Mouse (Mus musculus): ENCODE results near the gene Fbxl16.

Fbxl16 gene

GRCm38 (mm10) chr17:25828712-25829557 is 20.1 kb downstream of the Fbxl16 start, which contains the start of gene Jmjd8:
Jmjd8 (plus strand) TSS chr17:25828867.
- peak; percentile 88 for DNase-seq (ENCODE audit: low spot score)

GRCm38 (mm10) chr17:25829558-25830017 is 20.7 kb downstream of the Fbxl16 start:
- no peak for DNase-seq (ENCODE audit: low spot score)

- no peak for DNase-seq (ENCODE audit: low spot score)
Observed at GRCm38 (mm10) chr17:25830200-25830753, 21.4 kb downstream of the Fbxl16 start.

- no peak for DNase-seq (ENCODE audit: low spot score)
Observed at GRCm38 (mm10) chr17:25830806-25831431, 22.0 kb downstream of the Fbxl16 start.

GRCm38 (mm10) chr17:25831451-25832281 is 22.8 kb downstream of the Fbxl16 start:
- DNase-seq (ENCODE audit: low spot score), result no peak

- peak; percentile 100 for DNase-seq (ENCODE audit: low spot score)
Observed at GRCm38 (mm10) chr17:25832436-25833290, 23.8 kb downstream of the Fbxl16 start.

GRCm38 (mm10) chr17:25833291-25833663 is 24.4 kb downstream of the Fbxl16 start, which contains the start of gene Stub1:
Stub1 (minus strand) TSS chr17:25833404.
- DNase-seq (ENCODE audit: low spot score), result peak; percentile 97

- DNase-seq (ENCODE audit: low spot score), result no peak
Observed at GRCm38 (mm10) chr17:25833961-25834594, 25.2 kb downstream of the Fbxl16 start.

GRCm38 (mm10) chr17:25834595-25835222 is 25.8 kb downstream of the Fbxl16 start:
- DNase-seq (ENCODE audit: low spot score), result no peak

GRCm38 (mm10) chr17:25835301-25835700 is 26.4 kb downstream of the Fbxl16 start:
- DNase-seq (ENCODE audit: low spot score), result no peak

GRCm38 (mm10) chr17:25835816-25836215 is 26.9 kb downstream of the Fbxl16 start:
- DNase-seq (ENCODE audit: low spot score), result no peak

- no peak for DNase-seq (ENCODE audit: low spot score)
Observed at GRCm38 (mm10) chr17:25836397-25837075, 27.7 kb downstream of the Fbxl16 start.

GRCm38 (mm10) chr17:25837076-25837410 is 28.2 kb downstream of the Fbxl16 start, which contains the start of gene Rhbdl1:
Rhbdl1 (minus strand) TSS chr17:25837295.
- DNase-seq (ENCODE audit: low spot score), result peak; percentile 68

GRCm38 (mm10) chr17:25837533-25837932 is 28.6 kb downstream of the Fbxl16 start:
- no peak for DNase-seq (ENCODE audit: low spot score)

- no peak for DNase-seq (ENCODE audit: low spot score)
Observed at GRCm38 (mm10) chr17:25838904-25839303, 30.0 kb downstream of the Fbxl16 start.

- no peak for DNase-seq (ENCODE audit: low spot score)
Observed at GRCm38 (mm10) chr17:25839455-25840235, 30.8 kb downstream of the Fbxl16 start.

GRCm38 (mm10) chr17:25840519-25840918 is 31.6 kb downstream of the Fbxl16 start:
- no peak for DNase-seq (ENCODE audit: low spot score)

- DNase-seq (ENCODE audit: low spot score), result no peak
Observed at GRCm38 (mm10) chr17:25841117-25841880, 32.4 kb downstream of the Fbxl16 start, which contains the start of gene Gm20683. Gm20683 (minus strand) TSS chr17:25841763.

Data from embryo, embryonic 10.5 days (tissue).